Mouse (Mus musculus): ENCODE measurements at regions not wholly inside any gene's neighbourhood (a gene's known extent, or its start where the extent isn't known, plus 50 kb on each side); places are given as distances from the start of the nearest gene placed in this dataset.

- DNase-seq (ENCODE audit: low spot score in 2 of 2) = peak; percentile 18 to 21
These were observed 91.7 kb upstream of the Adgrb3 start for GRCm38 (mm10) chr1:25921184-25921583.

- no peak for DNase-seq (ENCODE audit: low spot score in 2 of 2)
These were observed 64.7 kb upstream of the Adgrb3 start for GRCm38 (mm10) chr1:25894169-25894568.

GRCm38 (mm10) chr1:25892970-25893369 lies 63.5 kb upstream of the Adgrb3 start:
- peak; percentile 34 to 39 for DNase-seq (ENCODE audit: low spot score in 2 of 2)

GRCm38 (mm10) chr1:25892026-25892739 lies 62.7 kb upstream of the Adgrb3 start:
- DNase-seq (ENCODE audit: low spot score in 2 of 2) = peak; percentile 48 to 53

GRCm38 (mm10) chr1:25888004-25888403 lies 58.5 kb upstream of the Adgrb3 start:
- DNase-seq (ENCODE audit: low spot score in 2 of 2) = no peak

GRCm38 (mm10) chr1:25885049-25885448 lies 55.5 kb upstream of the Adgrb3 start:
- DNase-seq (ENCODE audit: low spot score in 2 of 2) = no peak
